Mouse (Mus musculus): Measurements from ENCODE around the gene Bcl2l11.

Bcl2l11 gene

GRCm38 (mm10) chr2:128203749-128204405, 78.0 kb downstream of the Bcl2l11 start:
- peak in 1 of 2 experiments; percentile 58 for DNase-seq (ENCODE audit: inconsistent age in 2 of 2, low spot score in 1 of 2)

- no peak for DNase-seq (ENCODE audit: inconsistent age in 2 of 2, low spot score in 1 of 2)
Observed at GRCm38 (mm10) chr2:128208541-128208940, 82.7 kb downstream of the Bcl2l11 start.

- DNase-seq (ENCODE audit: inconsistent age in 2 of 2, low spot score in 1 of 2) = peak in 1 of 2 experiments; percentile 26
Observed at GRCm38 (mm10) chr2:128209841-128210329, 84.0 kb downstream of the Bcl2l11 start.

- peak in 1 of 2 experiments; percentile 28 for DNase-seq (ENCODE audit: inconsistent age in 2 of 2, low spot score in 1 of 2)
Observed at GRCm38 (mm10) chr2:128210376-128210775, 84.5 kb downstream of the Bcl2l11 start.

GRCm38 (mm10) chr2:128211022-128211880, 85.4 kb downstream of the Bcl2l11 start:
- peak in 1 of 2 experiments; percentile 41 for DNase-seq (ENCODE audit: inconsistent age in 2 of 2, low spot score in 1 of 2)

- no peak for DNase-seq (ENCODE audit: inconsistent age in 2 of 2, low spot score in 1 of 2)
Observed at GRCm38 (mm10) chr2:128211881-128212209, 86.0 kb downstream of the Bcl2l11 start.

All from adrenal gland, adult (tissue).